Mouse (Mus musculus): ENCODE results near the gene Disp2.

Disp2 gene

GRCm38 (mm10) chr2:118790551-118791525 is 11.3 kb downstream of the Disp2 start:
- peak; percentile 65 for DNase-seq

GRCm38 (mm10) chr2:118791591-118792258 is 12.2 kb downstream of the Disp2 start:
- no peak for DNase-seq

- DNase-seq = no peak
These were observed 12.7 kb downstream of the Disp2 start for GRCm38 (mm10) chr2:118792259-118792613.

- DNase-seq = no peak
These were observed 14.1 kb downstream of the Disp2 start for GRCm38 (mm10) chr2:118793636-118794035.

- no peak for DNase-seq
These were observed 23.1 kb downstream of the Disp2 start for GRCm38 (mm10) chr2:118802542-118803118.

- DNase-seq = no peak
These were observed 25.0 kb downstream of the Disp2 start for GRCm38 (mm10) chr2:118804474-118804873.

GRCm38 (mm10) chr2:118805137-118805536 is 25.6 kb downstream of the Disp2 start:
- no peak for DNase-seq

- no peak for DNase-seq
These were observed 26.2 kb downstream of the Disp2 start for GRCm38 (mm10) chr2:118805756-118806155.

- no peak for DNase-seq
These were observed 27.3 kb downstream of the Disp2 start for GRCm38 (mm10) chr2:118806860-118807259.

GRCm38 (mm10) chr2:118810861-118811260 is 31.3 kb downstream of the Disp2 start:
- no peak for DNase-seq

GRCm38 (mm10) chr2:118812724-118813123 is 33.2 kb downstream of the Disp2 start:
- no peak for DNase-seq

GRCm38 (mm10) chr2:118813981-118814836 is 34.7 kb downstream of the Disp2 start, which contains the start of gene Knstrn:
Gene Knstrn (plus strand): TSS chr2:118814003.
- DNase-seq = peak; percentile 86

- no peak for DNase-seq
These were observed 43.3 kb downstream of the Disp2 start for GRCm38 (mm10) chr2:118822800-118823199.

- no peak for DNase-seq
These were observed 44.9 kb downstream of the Disp2 start for GRCm38 (mm10) chr2:118824396-118824795.

GRCm38 (mm10) chr2:118829096-118829495 is 49.6 kb downstream of the Disp2 start:
- no peak for DNase-seq

GRCm38 (mm10) chr2:118834061-118834460 is 54.5 kb downstream of the Disp2 start:
- no peak for DNase-seq

GRCm38 (mm10) chr2:118835115-118835514 is 55.6 kb downstream of the Disp2 start:
- DNase-seq = no peak

- no peak for DNase-seq
These were observed 58.8 kb downstream of the Disp2 start for GRCm38 (mm10) chr2:118838330-118838729.

GRCm38 (mm10) chr2:118841186-118841585 is 61.7 kb downstream of the Disp2 start:
- DNase-seq = no peak

- DNase-seq = no peak
These were observed 62.3 kb downstream of the Disp2 start for GRCm38 (mm10) chr2:118841774-118842173.

GRCm38 (mm10) chr2:118844427-118844826 is 64.9 kb downstream of the Disp2 start:
- DNase-seq = no peak

GRCm38 (mm10) chr2:118846246-118846645 is 66.7 kb downstream of the Disp2 start:
- DNase-seq = peak; percentile 14

- no peak for DNase-seq
These were observed 72.2 kb downstream of the Disp2 start for GRCm38 (mm10) chr2:118851756-118852155.

Measured in right cerebral cortex, postnatal 14 days (tissue).